Comparison of ENCODE assay signal across 10 mouse cellular contexts in the genomic region with DNA sequence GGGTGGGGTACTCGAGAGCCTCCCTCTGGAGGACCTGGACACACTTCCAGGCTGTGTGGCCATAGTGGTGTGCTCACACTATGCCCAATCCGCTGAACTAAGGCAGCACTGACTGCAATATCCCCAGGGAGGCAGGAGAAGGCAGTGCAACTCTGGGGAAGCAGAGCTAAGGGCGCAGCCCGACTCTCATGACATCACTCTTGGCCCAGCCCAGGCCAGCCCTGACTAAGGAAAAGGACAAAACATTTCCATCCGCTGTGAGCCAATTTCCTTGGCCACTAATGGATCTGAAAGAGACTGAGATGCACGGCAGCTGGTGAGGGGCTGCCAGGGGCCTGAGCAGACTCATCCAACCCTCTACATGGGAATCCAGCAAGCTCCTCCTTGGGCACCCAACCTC. TPM values are rescaled to one million over a fixed set of nuclear protein-coding genes. Genes with fewer than 3 reads are reported as not detected.
A peak's percentile ranks its signal among the peaks of the same experiment; 100 is the strongest.
DNase-seq lines count a peak whose midpoint lies in the region; ATAC-seq lines count a peak whose summit lies in the region.
"Had no signal": no experiment of that assay in that cellular context is flagged by ENCODE, and none has a peak within 500 bp of the region (broad histone marks: within the 10 kb centered on the region; RNA-seq: fewer than 3 reads in every experiment).

No protein-coding gene starts in this region.

- H3K4me2 ChIP-seq in stomach, embryonic 16.5 days (ENCODE audit: low read depth, low read length): no peak overlapping the region
- H3K4me2 ChIP-seq: hindbrain, embryonic 15.5 days; midbrain, embryonic 12.5 days had no signal

- peaks cover 12% of the 10 kb centered on the region for H3K4me1 ChIP-seq in stomach, embryonic 16.5 days (ENCODE audit: control insufficient read depth, insufficient read depth, low read length)

- H3K9me3 ChIP-seq in stomach, embryonic 16.5 days (replicated peaks; ENCODE audit: control insufficient read depth, low read length): no peaks in the 10 kb centered on the region
- H3K9me3 ChIP-seq: hindbrain, embryonic 15.5 days; midbrain, embryonic 12.5 days had no signal

- DNase-seq in 3134 (ENCODE audit: extremely low read depth, insufficient read length, low spot score): peak; percentile 56
- peak; percentile 82 for DNase-seq in 3T3-L1 (ENCODE audit: low read depth, low spot score)
- peak; percentile 69 to 76 for DNase-seq in gastrocnemius, postnatal 36 days
- DNase-seq in kidney, postnatal 36 days: peak; percentile 72 to 73
- DNase-seq in natural killer cell, adult 2 months (ENCODE audit: low spot score in 2 of 2): no peak
- DNase-seq in c-Kit-positive CD71-positive TER-119-positive erythroid progenitor cells, embryonic 14.5 days (ENCODE audit: low spot score): no peak

- H3K36me3 ChIP-seq in stomach, embryonic 16.5 days (ENCODE audit: control insufficient read depth, insufficient read depth, low read length): no peaks in the 10 kb centered on the region

- intact Hi-C loops in gastrocnemius, postnatal 36 days (cut with DNase I): loop anchor here (5.0 kb wide), 1 partner anchor 90 kb away; no protein-coding TSS in a partner anchor

- WGBS in stomach, embryonic 16.5 days: 63% methylated on average over 6 of the region's 6 CpGs

- no peaks in the 10 kb centered on the region for H3K27me3 ChIP-seq in stomach, embryonic 16.5 days (ENCODE audit: control insufficient read depth, insufficient read depth, low read length)
- H3K27me3 ChIP-seq: hindbrain, embryonic 15.5 days; midbrain, embryonic 12.5 days had no signal

- ATAC-seq in stomach, embryonic 16.5 days (ENCODE audit: insufficient read depth, low FRiP score): peak; percentile 54; the same call in 1 of the 2 replicates
- no peak for ATAC-seq in erythroblast, adult 5-6 weeks (replicated peaks; ENCODE audit: low FRiP score, poor library complexity, severe bottlenecking)

- no peak overlapping the region for H3K4me3 ChIP-seq in stomach, embryonic 16.5 days (replicated peaks; ENCODE audit: low read length)
- H3K4me3 ChIP-seq: hindbrain, embryonic 15.5 days; midbrain, embryonic 12.5 days had no signal

- no peak overlapping the region for H3K27ac ChIP-seq in stomach, embryonic 16.5 days (ENCODE audit: low read length)
- H3K27ac ChIP-seq: hindbrain, embryonic 15.5 days; midbrain, embryonic 12.5 days had no signal

- H3K9ac ChIP-seq in stomach, embryonic 16.5 days (ENCODE audit: low read length): 0 out of 2 replicates have a peak overlapping the region, but pooled peaks have one; percentile 2
- H3K9ac ChIP-seq: hindbrain, embryonic 15.5 days; midbrain, embryonic 12.5 days had no signal

RNA-seq across cellular contexts. Expression of a gene that starts 25.7 kb away (rescaled TPM):
- total RNA-seq in gastrocnemius, postnatal 36 days (2021): 10 to 100 TPM; 23.2 to 30.0 TPM
- 52.7 and 59.6 TPM in 2 replicates for polyA plus RNA-seq in stomach, embryonic 16.5 days (2015; fragmentation: Nextera tagmentation; extraction: Ambion mirVana)
- total RNA-seq in erythroblast, adult 5-6 weeks (2015; ENCODE audit: low replicate concordance): 4.8 and 5.2 TPM in 2 replicates
- 2.6 and 9.4 TPM in 2 replicates for total RNA-seq in erythroblast, adult 5-6 weeks (2017; ENCODE audit: low replicate concordance)

RNA-seq across cellular contexts. Expression of a gene that starts 31.3 kb away (rescaled TPM):
- 1 to 10 TPM; 3.4 to 4.0 TPM for total RNA-seq in gastrocnemius, postnatal 36 days (2021)
- 5.2 and 6.2 TPM in 2 replicates for polyA plus RNA-seq in stomach, embryonic 16.5 days (2015; fragmentation: Nextera tagmentation; extraction: Ambion mirVana)
- total RNA-seq in erythroblast, adult 5-6 weeks (2015; ENCODE audit: low replicate concordance): not detected in 2 replicates
- total RNA-seq in erythroblast, adult 5-6 weeks (2017; ENCODE audit: low replicate concordance): not detected in 2 replicates

RNA-seq across cellular contexts. Expression of a gene that starts 49.5 kb away (rescaled TPM):
- total RNA-seq in gastrocnemius, postnatal 36 days (2021): 10 to 100 TPM; 15.2 to 16.1 TPM
- polyA plus RNA-seq in stomach, embryonic 16.5 days (2015; fragmentation: Nextera tagmentation; extraction: Ambion mirVana): 15.6 and 20.9 TPM in 2 replicates
- 1.9 and 4.6 TPM in 2 replicates for total RNA-seq in erythroblast, adult 5-6 weeks (2015; ENCODE audit: low replicate concordance)
- 4.0 and 4.9 TPM in 2 replicates for total RNA-seq in erythroblast, adult 5-6 weeks (2017; ENCODE audit: low replicate concordance)

Comparison
In these comparisons a context has a peak if more than half of its experiments do, and no peak if none do; other contexts are left out.
1. DNase-seq: peak in 3134 (single experiment), 3T3-L1 (single experiment), gastrocnemius, postnatal 36 days (2 of 2) and kidney, postnatal 36 days (2 of 2); none in natural killer cell, adult 2 months (0 of 2) and c-Kit-positive CD71-positive TER-119-positive erythroid progenitor cells, embryonic 14.5 days (single experiment).